Mouse (Mus musculus) gastrocnemius, postnatal 14 days (tissue): ENCODE data around the gene Dcun1d4. TPM values are rescaled to one million over a fixed set of nuclear protein-coding genes. Genes with fewer than 3 reads are reported as not detected.

ENCODE experiments used
- DNase-seq: peaks from one replicate; pipeline ENCODE4 v3.0.0; 2021; ENCODE audit warnings: mixed read lengths
- intact Hi-C: fragments of 180-260 bp; cut with DNase I; formaldehyde crosslinking; loops from one replicate; pipeline ENCODE4 v1.15.1; 2025; ENCODE audit warnings: low total_unique reads
- total RNA-seq, 2 experiments: library from RNA; stranded (reverse); gene quantifications; 2 replicates each; pipeline ENCODE4 v1.2.3; 2021

Gene Dcun1d4
- total RNA-seq, 2 experiments from 2014 or later: 8.1 to 12.0 TPM

GRCm38 (mm10) chr5:73538586-73539298 lies 57.9 kb downstream of the Dcun1d4 start:
- intact Hi-C loops: loop anchor here (2.0 kb wide), 1 partner anchor 98 kb away; no protein-coding TSS in a partner anchor
- DNase-seq: no peak

DNA sequence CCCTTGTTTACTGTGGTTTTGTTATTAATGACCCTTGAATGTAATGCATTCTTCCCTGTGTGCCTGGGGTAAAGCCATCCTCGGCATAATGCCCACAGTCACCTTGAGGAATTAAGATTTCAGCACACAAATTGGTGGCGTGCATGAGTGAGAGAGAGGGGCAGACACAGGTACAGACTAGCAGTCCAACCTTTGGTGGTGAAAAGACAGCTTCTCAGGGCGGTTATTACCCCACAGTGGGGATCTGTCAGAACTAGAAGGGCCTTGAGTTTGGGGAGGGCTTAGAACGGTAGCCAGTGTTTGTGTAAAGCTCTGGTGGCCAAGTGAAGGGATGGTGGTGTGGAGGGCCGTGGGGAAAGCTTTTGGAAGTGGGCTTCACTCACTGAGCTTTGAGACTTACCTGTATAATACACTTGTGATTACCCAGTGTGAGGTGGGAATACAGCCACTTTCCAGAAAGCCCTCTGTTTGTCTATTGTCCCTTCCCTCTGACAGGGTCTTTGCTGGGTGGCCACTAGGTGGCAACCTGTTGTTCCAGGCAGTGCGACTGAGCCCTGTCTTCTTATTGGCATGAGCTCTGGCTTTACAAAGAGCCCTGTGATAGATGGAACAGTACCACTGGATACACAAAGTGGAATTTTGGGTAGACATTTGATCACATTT lies 59.2 kb downstream of the Dcun1d4 start:
- peak; percentile 28 for DNase-seq
- intact Hi-C loops: loop anchor here (2.0 kb wide), 1 partner anchor 97 kb away; no protein-coding TSS in a partner anchor

- intact Hi-C loops: no loop called here
- no peak for DNase-seq
These were observed 59.7 kb downstream of the Dcun1d4 start for GRCm38 (mm10) chr5:73540511-73540871.

DNA sequence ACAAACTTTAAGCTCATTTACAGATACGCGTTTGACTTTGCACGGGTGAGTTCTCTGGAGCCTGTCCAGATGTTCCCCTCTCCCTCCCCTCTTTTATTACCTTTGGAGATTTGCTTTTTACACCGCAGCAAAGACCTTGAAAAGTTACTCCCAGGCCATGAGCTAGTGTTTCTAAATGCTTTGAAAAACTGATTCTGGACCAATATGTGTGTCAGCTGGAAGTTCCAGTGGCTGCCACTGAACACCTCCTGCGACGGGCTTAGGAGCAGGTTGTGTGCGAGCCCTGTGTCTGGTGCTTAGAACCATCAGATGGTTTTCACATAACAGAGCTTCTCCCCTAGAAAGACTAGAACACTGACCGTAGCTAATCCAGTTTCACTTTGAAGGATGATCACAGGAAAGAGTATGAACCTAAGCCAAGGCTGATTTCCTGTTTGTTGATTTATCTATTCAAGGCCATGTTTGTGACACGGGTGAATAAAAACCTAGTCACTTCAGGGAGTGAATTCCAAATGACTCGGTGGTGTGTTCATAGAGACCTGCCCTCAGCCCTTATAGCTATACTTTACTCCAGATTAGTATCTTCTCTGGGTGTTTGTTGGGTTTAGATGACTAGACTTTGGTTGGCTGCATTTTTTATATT lies 63.4 kb downstream of the Dcun1d4 start:
- intact Hi-C loops: no loop called here
- no peak for DNase-seq

- DNase-seq: no peak
- intact Hi-C loops: no loop called here
These were observed 64.8 kb downstream of the Dcun1d4 start for GRCm38 (mm10) chr5:73545641-73546040.

GRCm38 (mm10) chr5:73547252-73547651 lies 66.5 kb downstream of the Dcun1d4 start:
- intact Hi-C loops: no loop called here
- no peak for DNase-seq

GRCm38 (mm10) chr5:73548237-73548636 lies 67.4 kb downstream of the Dcun1d4 start:
- intact Hi-C loops: no loop called here
- DNase-seq: no peak

- DNase-seq: no peak
- intact Hi-C loops: no loop called here
These were observed 68.0 kb downstream of the Dcun1d4 start for GRCm38 (mm10) chr5:73548838-73549237.

GRCm38 (mm10) chr5:73551836-73552235 lies 71.0 kb downstream of the Dcun1d4 start:
- DNase-seq: no peak
- intact Hi-C loops: no loop called here

GRCm38 (mm10) chr5:73553903-73554302 lies 73.1 kb downstream of the Dcun1d4 start:
- DNase-seq: no peak
- intact Hi-C loops: no loop called here

DNA sequence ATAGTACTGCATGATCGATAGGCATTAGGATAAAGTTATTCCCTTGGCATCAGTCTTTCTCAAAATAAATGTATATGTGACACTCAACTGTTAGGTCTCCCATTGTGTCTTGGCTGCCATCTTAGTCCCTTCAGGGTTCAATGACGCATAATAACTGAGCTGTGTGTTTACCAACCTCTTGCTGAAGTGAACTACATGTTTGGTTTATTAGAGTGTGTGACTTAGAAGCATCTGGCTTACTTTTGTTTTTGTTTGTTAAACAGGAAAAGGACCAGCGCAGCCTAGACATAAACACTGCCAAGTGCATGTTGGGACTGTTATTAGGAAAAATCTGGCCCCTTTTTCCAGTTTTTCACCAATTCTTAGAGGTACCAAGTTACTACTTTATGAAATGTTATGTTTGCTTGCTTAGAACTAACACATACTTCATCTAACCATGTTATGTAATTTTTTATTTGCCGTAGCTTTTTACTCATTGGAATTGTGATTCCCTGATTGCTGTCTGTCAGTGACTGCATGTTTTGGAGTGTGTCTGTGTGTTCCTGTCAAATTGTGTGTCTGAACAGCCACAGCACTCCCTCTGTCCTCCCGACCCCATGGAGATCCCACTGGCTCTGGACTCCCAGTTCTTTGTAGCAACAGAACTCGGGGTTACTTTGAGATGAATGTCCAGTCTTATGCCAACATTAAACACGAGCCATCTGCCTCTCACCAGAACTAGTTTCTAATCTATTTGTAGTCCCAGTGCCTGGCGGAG lies 74.5 kb downstream of the Dcun1d4 start:
- intact Hi-C loops: no loop called here
- no peak for DNase-seq

GRCm38 (mm10) chr5:73556733-73557425 lies 76.1 kb downstream of the Dcun1d4 start:
- DNase-seq: no peak
- intact Hi-C loops: no loop called here

- intact Hi-C loops: no loop called here
- no peak for DNase-seq
These were observed 78.0 kb downstream of the Dcun1d4 start for GRCm38 (mm10) chr5:73558756-73559155.

DNA sequence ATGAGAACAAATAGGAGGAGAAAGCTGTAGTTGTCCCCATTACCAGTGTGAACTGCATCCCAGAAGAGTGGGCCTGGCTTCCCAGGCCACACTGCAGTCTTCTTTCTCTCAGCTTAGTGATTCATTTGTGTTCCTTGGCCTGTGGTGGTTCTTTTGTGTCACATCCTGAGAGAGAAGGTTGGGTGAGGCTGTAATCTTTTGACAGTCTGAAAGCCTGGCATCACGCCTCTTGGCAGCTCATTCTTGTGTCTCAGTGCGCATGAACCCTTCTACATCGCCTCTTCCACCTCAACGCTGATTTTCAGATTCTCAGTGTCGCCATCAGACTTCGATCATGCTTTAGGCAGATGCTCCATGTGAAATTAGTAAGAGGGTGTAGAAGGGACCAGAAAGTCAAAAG lies 83.2 kb downstream of the Dcun1d4 start:
- intact Hi-C loops: no loop called here
- DNase-seq: no peak

DNA sequence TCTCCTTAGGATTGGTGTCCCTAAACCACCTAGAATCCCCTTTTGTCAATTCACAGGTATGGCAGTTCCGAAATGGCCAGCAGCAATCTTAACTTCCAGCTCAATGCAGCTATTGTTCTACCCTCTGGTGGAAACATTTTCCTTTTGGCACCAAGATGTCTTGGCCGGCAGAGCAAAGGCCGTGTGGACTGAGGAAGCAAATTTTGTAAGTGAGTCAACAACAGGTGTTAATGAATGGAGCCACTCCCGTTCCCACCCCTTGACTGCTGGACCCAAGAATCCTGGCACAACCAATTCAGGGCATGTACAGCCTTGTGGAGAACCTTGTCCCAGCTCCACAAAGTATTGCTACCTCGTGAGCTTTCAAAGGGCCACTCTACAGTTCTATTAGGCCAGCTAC lies 85.3 kb downstream of the Dcun1d4 start:
- no peak for DNase-seq

DNA sequence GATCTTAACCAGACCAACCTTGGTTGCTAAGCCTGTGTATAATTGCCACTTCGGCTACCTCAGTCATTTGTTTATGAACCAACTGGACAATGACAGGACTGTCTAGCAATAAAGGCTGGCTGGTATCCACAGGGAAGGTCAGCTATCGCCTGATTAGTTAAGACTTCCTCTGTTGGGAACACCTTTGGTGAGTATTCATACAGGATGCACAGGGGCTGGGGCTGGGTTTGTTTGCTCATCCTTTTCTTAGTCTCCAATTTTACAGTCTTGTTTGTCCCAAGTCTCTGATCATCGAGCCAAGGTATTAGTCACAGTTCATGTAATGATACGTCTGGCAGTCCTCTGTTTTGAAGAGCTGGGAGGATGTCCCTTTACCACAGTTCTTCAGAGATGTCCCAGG lies 86.1 kb downstream of the Dcun1d4 start:
- intact Hi-C loops: no loop called here
- no peak for DNase-seq

More for the DNA sequence above, 85.3 kb downstream of the Dcun1d4 start:
- intact Hi-C loops: no loop called here

GRCm38 (mm10) chr5:73569181-73569580 lies 88.4 kb downstream of the Dcun1d4 start:
- intact Hi-C loops: no loop called here
- DNase-seq: no peak

DNA sequence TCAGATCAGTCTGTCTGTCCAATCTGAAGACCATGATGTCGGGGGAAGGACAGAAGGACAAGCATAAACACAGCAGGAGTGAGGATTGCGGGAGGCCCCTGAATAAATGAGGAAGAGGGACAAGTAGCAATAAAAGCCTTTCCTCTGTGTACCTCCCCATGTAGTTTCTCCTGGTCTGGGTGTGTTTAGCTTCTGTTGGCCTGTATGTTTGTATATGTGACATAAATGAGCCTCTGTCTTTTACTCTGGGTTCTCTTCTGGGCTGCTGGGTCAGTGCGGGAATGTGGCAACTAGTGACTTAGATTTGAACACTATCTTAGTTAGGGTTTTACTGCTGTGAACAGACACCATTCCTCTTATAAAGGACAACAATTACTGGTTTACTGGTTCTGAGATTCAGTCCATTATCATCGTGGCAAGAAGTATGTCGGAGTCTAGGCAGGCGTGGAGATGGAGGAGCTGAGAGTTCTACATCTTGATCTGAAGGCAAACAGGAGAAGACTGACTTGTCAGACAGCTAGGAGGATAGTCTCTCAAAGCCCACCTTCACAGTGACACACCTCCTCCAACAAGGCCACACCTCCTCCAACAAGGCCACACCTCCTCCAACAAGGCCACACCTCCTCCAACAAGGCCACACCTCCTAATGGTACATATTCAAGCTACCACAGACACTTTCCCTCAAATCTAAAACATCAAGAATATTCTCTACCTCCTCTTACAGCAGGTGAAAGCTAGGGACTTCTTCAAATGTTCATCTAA lies 90.8 kb downstream of the Dcun1d4 start:
- intact Hi-C loops: no loop called here
- no peak for DNase-seq

GRCm38 (mm10) chr5:73572846-73573245 lies 92.0 kb downstream of the Dcun1d4 start:
- intact Hi-C loops: no loop called here

More at GRCm38 (mm10) chr5:73572846-73573245, 92.0 kb downstream of the Dcun1d4 start:
- DNase-seq: no peak
